Mouse (Mus musculus) kidney, adult 2 months (tissue): ENCODE data around the gene Ank.

Experiments used
- CTCF ChIP-seq: fragments of 200-500 bp; conservative IDR thresholded peaks from 2 replicates; pipeline ENCODE4 v1.5.1; 2011; ENCODE audit warnings: low read depth, mild to moderate bottlenecking, control low read depth, low read length, moderate library complexity, mixed read lengths; ENCODE audit not compliant: insufficient read depth, insufficient read length
- POLR2A ChIP-seq: fragments of 200-500 bp; IDR thresholded peaks from one replicate; pipeline ENCODE4 v1.6.1; 2011; ENCODE audit warnings: low read depth, low read length, control low read depth

GRCm38 (mm10) chr15:27625890-27626255, 159.4 kb downstream of the Ank start:
- TF ChIP-seq CTCF, result no peak
- TF ChIP-seq POLR2A, result no peak
